Mouse (Mus musculus) hindbrain, embryonic 15.5 days (tissue): ENCODE data around the gene A930017K11Rik. TPM values are rescaled to one million over a fixed set of nuclear protein-coding genes. Genes with fewer than 3 reads are reported as not detected.

Source experiments
- ATAC-seq: fragments of 200-750 bp; cut with Nextera tagmentation; 2 replicates; pipeline ENCODE4 v1.8.0; 2017; ENCODE audit warnings: low read depth, moderate number of reproducible peaks, moderate TSS enrichment; ENCODE audit not compliant: low FRiP score
- H3K27ac ChIP-seq: fragments of 300-500 bp; sonication (generic); replicated peaks from 2 replicates; pipeline ENCODE4 v1.5.1; 2015; ENCODE audit warnings: mild to moderate bottlenecking, inconsistent platforms
- H3K27me3 ChIP-seq: fragments of 300-500 bp; sonication (generic); 2 replicates; pipeline ENCODE4 v1.6.1; 2015; ENCODE audit warnings: control low read depth, inconsistent platforms
- H3K36me3 ChIP-seq: fragments of 300-500 bp; sonication (generic); 2 replicates; pipeline ENCODE4 v1.6.1; 2015; ENCODE audit warnings: control low read depth, inconsistent platforms
- H3K4me1 ChIP-seq: fragments of 300-500 bp; sonication (generic); replicated peaks from 2 replicates; pipeline ENCODE4 v1.6.1; 2015; ENCODE audit warnings: control low read depth, inconsistent platforms
- H3K4me2 ChIP-seq: fragments of 300-500 bp; sonication (generic); 2 replicates; pipeline ENCODE4 v1.6.1; 2015; ENCODE audit warnings: moderate library complexity, mild to moderate bottlenecking, inconsistent platforms
- H3K4me3 ChIP-seq: fragments of 300-500 bp; sonication (generic); 2 replicates; pipeline ENCODE4 v1.5.1; 2015; ENCODE audit warnings: mild to moderate bottlenecking, inconsistent platforms
- H3K9ac ChIP-seq: fragments of 300-500 bp; sonication (generic); 2 replicates; pipeline ENCODE4 v1.6.1; 2015; ENCODE audit warnings: inconsistent platforms
- H3K9me3 ChIP-seq: fragments of 300-500 bp; sonication (generic); 2 replicates; pipeline ENCODE4 v1.6.1; 2016; ENCODE audit warnings: control low read depth, inconsistent platforms
- WGBS: fragments of 180-500 bp; shearing (Covaris S2); methylation state at CpG from one replicate; pipeline ENCODE4 v1.1.7; 2015; 5-methylcytosine and 5-hydroxymethylcytosine counted together
- polyA plus RNA-seq: library from polyadenylated mRNA; unstranded; fragments of >200 nt; fragmentation: Nextera tagmentation; extraction: Ambion mirVana; gene quantifications from 2 replicates; pipeline ENCODE4 v1.2.1, GENCODE M21; 2015

A930017K11Rik gene
- polyA plus RNA-seq, 1 experiment from 2014 or later = 5.4 TPM

- 57% methylated on average over 9 of the region's 9 CpGs for WGBS
- no peak overlapping the region for H3K27ac ChIP-seq
- H3K4me3 ChIP-seq = no peak overlapping the region
- peaks cover 8% of the 10 kb centered on the region for H3K27me3 ChIP-seq
- ATAC-seq = no peak
- H3K9me3 ChIP-seq = no peaks in the 10 kb centered on the region
- no peak overlapping the region for H3K9ac ChIP-seq
- peaks cover 14% of the 10 kb centered on the region for H3K4me1 ChIP-seq
- no peaks in the 10 kb centered on the region for H3K36me3 ChIP-seq
- H3K4me2 ChIP-seq = no peak overlapping the region
Measured at GRCm38 (mm10) chr17:25945517-25946155, 6.7 kb downstream of the A930017K11Rik start.

- Histone ChIP-seq H3K4me1 (peaks cover 21% of the 10 kb centered on the region), H3K9ac (no peak within 1 kb of the TSS), H3K9me3 (no peaks in the 10 kb centered on the region), H3K4me3 (no peak within 1 kb of the TSS), H3K27me3 (no peaks in the 10 kb centered on the region), H3K36me3 (no peaks in the 10 kb centered on the region), H3K27ac (no peak within 1 kb of the TSS), H3K4me2 (no peak within 1 kb of the TSS)
- 60% methylated on average over 6 of the region's 6 CpGs for WGBS
- no peak for ATAC-seq
Measured at GRCm38 (mm10) chr17:25944366-25945163, 7.8 kb downstream of the A930017K11Rik start, which contains the start of the genes Pigq and Nhlrc4. TSS of gene Pigq (minus strand) at chr17:25944936. TSS of gene Nhlrc4 (minus strand) at chr17:25944961.

GRCm38 (mm10) chr17:25943769-25944168, 8.6 kb downstream of the A930017K11Rik start:
- H3K9ac ChIP-seq = no peak overlapping the region
- no peak overlapping the region for H3K4me2 ChIP-seq
- H3K27me3 ChIP-seq = no peaks in the 10 kb centered on the region
- no peak overlapping the region for H3K27ac ChIP-seq
- no peaks in the 10 kb centered on the region for H3K9me3 ChIP-seq
- no peak overlapping the region for H3K4me3 ChIP-seq
- H3K36me3 ChIP-seq = no peaks in the 10 kb centered on the region
- 76% methylated on average over 9 of the region's 9 CpGs for WGBS
- ATAC-seq = no peak
- H3K4me1 ChIP-seq = peaks cover 21% of the 10 kb centered on the region

GRCm38 (mm10) chr17:25943221-25943620, 9.1 kb downstream of the A930017K11Rik start:
- ATAC-seq = no peak
- Histone ChIP-seq H3K27ac (no peak overlapping the region), H3K4me3 (no peak overlapping the region), H3K27me3 (no peaks in the 10 kb centered on the region), H3K36me3 (no peaks in the 10 kb centered on the region), H3K9ac (no peak overlapping the region), H3K4me1 (peaks cover 21% of the 10 kb centered on the region), H3K4me2 (no peak overlapping the region), H3K9me3 (no peaks in the 10 kb centered on the region)
- WGBS = 85% methylated on average over 3 of the region's 3 CpGs

- peaks cover 21% of the 10 kb centered on the region for H3K4me1 ChIP-seq
- H3K36me3 ChIP-seq = no peaks in the 10 kb centered on the region
- 92% methylated on average over 2 of the region's 2 CpGs for WGBS
- no peak overlapping the region for H3K27ac ChIP-seq
- H3K9me3 ChIP-seq = no peaks in the 10 kb centered on the region
- H3K9ac ChIP-seq = no peak overlapping the region
- no peaks in the 10 kb centered on the region for H3K27me3 ChIP-seq
- H3K4me2 ChIP-seq = no peak overlapping the region
- no peak for ATAC-seq
- H3K4me3 ChIP-seq = no peak overlapping the region
Measured at GRCm38 (mm10) chr17:25942597-25943151, 9.7 kb downstream of the A930017K11Rik start.

GRCm38 (mm10) chr17:25941511-25942241, 10.7 kb downstream of the A930017K11Rik start:
- peak overlapping the region; percentile 96 for H3K4me3 ChIP-seq
- peak overlapping the region; percentile 79 for H3K4me2 ChIP-seq
- no peaks in the 10 kb centered on the region for H3K27me3 ChIP-seq
- no peaks in the 10 kb centered on the region for H3K36me3 ChIP-seq
- ATAC-seq = peak; percentile 75
- peaks cover 21% of the 10 kb centered on the region for H3K4me1 ChIP-seq
- 2% methylated on average over 54 of the region's 54 CpGs for WGBS
- no peaks in the 10 kb centered on the region for H3K9me3 ChIP-seq
- H3K9ac ChIP-seq = peak overlapping the region; percentile 98
- H3K27ac ChIP-seq = peak overlapping the region; percentile 89

GRCm38 (mm10) chr17:25934526-25934925, 17.8 kb downstream of the A930017K11Rik start:
- no peaks in the 10 kb centered on the region for H3K4me1 ChIP-seq
- WGBS = 96% methylated on average over 1 of the region's 1 CpGs
- ATAC-seq = no peak
- H3K27me3 ChIP-seq = no peaks in the 10 kb centered on the region
- H3K4me3 ChIP-seq = no peak overlapping the region
- H3K9me3 ChIP-seq = no peaks in the 10 kb centered on the region
- no peak overlapping the region for H3K4me2 ChIP-seq
- no peak overlapping the region for H3K27ac ChIP-seq
- H3K36me3 ChIP-seq = peaks cover 48% of the 10 kb centered on the region
- no peak overlapping the region for H3K9ac ChIP-seq

GRCm38 (mm10) chr17:25925348-25925747, 27.0 kb downstream of the A930017K11Rik start:
- no peak for ATAC-seq
- WGBS = 80% methylated on average over 2 of the region's 2 CpGs
- no peak overlapping the region for H3K9ac ChIP-seq
- no peak overlapping the region for H3K4me3 ChIP-seq
- no peak overlapping the region for H3K27ac ChIP-seq
- peaks cover 34% of the 10 kb centered on the region; the same call in 1 of the 2 replicates for H3K36me3 ChIP-seq
- no peaks in the 10 kb centered on the region for H3K27me3 ChIP-seq
- H3K9me3 ChIP-seq = no peaks in the 10 kb centered on the region
- H3K4me1 ChIP-seq = no peaks in the 10 kb centered on the region
- H3K4me2 ChIP-seq = no peak overlapping the region

GRCm38 (mm10) chr17:25922120-25922519, 30.2 kb downstream of the A930017K11Rik start:
- ATAC-seq = no peak
- H3K27me3 ChIP-seq = no peaks in the 10 kb centered on the region

GRCm38 (mm10) chr17:25919786-25920642, 32.4 kb downstream of the A930017K11Rik start:
- Histone ChIP-seq H3K4me2 (peak overlapping the region; percentile 86), H3K9me3 (no peaks in the 10 kb centered on the region), H3K27ac (peak overlapping the region; percentile 97), H3K4me1 (peaks cover 18% of the 10 kb centered on the region), H3K36me3 (no peaks in the 10 kb centered on the region), H3K4me3 (peak overlapping the region; percentile 81), H3K9ac (peak overlapping the region; percentile 88), H3K27me3 (no peaks in the 10 kb centered on the region)
- ATAC-seq = peak; percentile 99
- under 1% methylated on average over 40 of the region's 40 CpGs for WGBS

More at GRCm38 (mm10) chr17:25922120-25922519, 30.2 kb downstream of the A930017K11Rik start:
- no peaks in the 10 kb centered on the region for H3K9me3 ChIP-seq
- H3K4me3 ChIP-seq = no peak overlapping the region
- peaks cover 17% of the 10 kb centered on the region for H3K4me1 ChIP-seq
- H3K36me3 ChIP-seq = peaks cover 10% of the 10 kb centered on the region; the same call in 1 of the 2 replicates
- H3K4me2 ChIP-seq = no peak overlapping the region
- no peak overlapping the region for H3K27ac ChIP-seq
- 74% methylated on average over 5 of the region's 5 CpGs for WGBS
- H3K9ac ChIP-seq = no peak overlapping the region
